Mouse (Mus musculus) forebrain, embryonic 16.5 days (tissue): Measurements from ENCODE around the gene Arpc1b. TPM values are rescaled to one million over a fixed set of nuclear protein-coding genes. Genes with fewer than 3 reads are reported as not detected.
"Not testable (repeated sequence)": the region's sequence is repeated elsewhere in the genome, so short reads cannot be mapped to it uniquely, and the experiment has no call there.

Experiments
- ATAC-seq: fragments of 200-750 bp; cut with Nextera tagmentation; 2 replicates; pipeline ENCODE4 v1.8.0; 2017; ENCODE audit warnings: mild to moderate bottlenecking, moderate library complexity
- H3K27ac ChIP-seq: fragments of 300-500 bp; sonication (generic); 2 replicates; pipeline ENCODE4 v1.5.1; 2014; ENCODE audit warnings: low read length, control low read depth
- H3K27me3 ChIP-seq: fragments of 300-500 bp; sonication (generic); replicated peaks from 2 replicates; pipeline ENCODE4 v1.6.1; 2014; ENCODE audit warnings: low read length; ENCODE audit not compliant: control insufficient read depth, insufficient read depth
- H3K36me3 ChIP-seq: fragments of 300-500 bp; sonication (generic); 2 replicates; pipeline ENCODE4 v1.6.1; 2014; ENCODE audit not compliant: control insufficient read depth, insufficient read depth
- H3K4me1 ChIP-seq: fragments of 300-500 bp; sonication (generic); replicated peaks from 2 replicates; pipeline ENCODE4 v1.6.1; 2014; ENCODE audit warnings: low read length; ENCODE audit not compliant: control insufficient read depth, insufficient read depth
- H3K4me2 ChIP-seq: fragments of 300-500 bp; sonication (generic); 2 replicates; pipeline ENCODE4 v1.6.1; 2014; ENCODE audit warnings: mild to moderate bottlenecking, low read length, control low read depth
- H3K4me3 ChIP-seq: fragments of 300-500 bp; sonication (generic); replicated peaks from 2 replicates; pipeline ENCODE4 v1.5.1; 2014; ENCODE audit warnings: mild to moderate bottlenecking, low read length, control low read depth
- H3K9ac ChIP-seq: fragments of 300-500 bp; sonication (generic); replicated peaks from 2 replicates; pipeline ENCODE4 v1.6.1; 2014; ENCODE audit warnings: low read depth, low read length, control low read depth
- H3K9me3 ChIP-seq: fragments of 300-500 bp; sonication (generic); 2 replicates; pipeline ENCODE4 v1.6.1; 2016; ENCODE audit warnings: low read length; ENCODE audit not compliant: control insufficient read depth
- WGBS: fragments of 180-500 bp; shearing (Covaris S2); extraction: QIAGEN DNeasy Blood & Tissue Kit; methylation state at CpG from one replicate; pipeline ENCODE4 v1.1.7; 2014; 5-methylcytosine and 5-hydroxymethylcytosine counted together
- polyA plus RNA-seq: library from polyadenylated mRNA; unstranded; fragments of >200 nt; fragmentation: Nextera tagmentation; extraction: Ambion mirVana; gene quantifications from 2 replicates; pipeline ENCODE4 v1.2.1, GENCODE M21; 2015

Arpc1b gene
- polyA plus RNA-seq, 1 experiment from 2014 or later: 63.7 TPM

- Histone ChIP-seq H3K4me2 (peak overlapping the region; percentile 90), H3K9me3 (no peaks in the 10 kb centered on the region), H3K36me3 (no peaks in the 10 kb centered on the region), H3K9ac (peak overlapping the region; percentile 95), H3K27ac (no peak overlapping the region), H3K4me1 (peaks cover 10% of the 10 kb centered on the region), H3K4me3 (peak overlapping the region; percentile 96), H3K27me3 (no peaks in the 10 kb centered on the region)
- WGBS: 74% methylated on average over 2 of the region's 2 CpGs
- ATAC-seq: no peak
These were observed 29.2 kb upstream of the Arpc1b start for GRCm38 (mm10) chr5:145084822-145085221.

GRCm38 (mm10) chr5:145088186-145088585 is 25.8 kb upstream of the Arpc1b start:
- Histone ChIP-seq H3K9me3 (no peaks in the 10 kb centered on the region), H3K9ac (no peak overlapping the region), H3K4me2 (no peak overlapping the region), H3K4me1 (peaks cover 10% of the 10 kb centered on the region), H3K27me3 (no peaks in the 10 kb centered on the region), H3K27ac (no peak overlapping the region), H3K4me3 (no peak overlapping the region), H3K36me3 (peaks cover 7% of the 10 kb centered on the region)
- ATAC-seq: no peak
- 96% methylated on average over 2 of the region's 2 CpGs for WGBS

GRCm38 (mm10) chr5:145089878-145090277 is 24.1 kb upstream of the Arpc1b start:
- Histone ChIP-seq H3K9ac (no peak overlapping the region), H3K27ac (no peak overlapping the region), H3K27me3 (no peaks in the 10 kb centered on the region), H3K9me3 (no peaks in the 10 kb centered on the region), H3K4me1 (peaks cover 3% of the 10 kb centered on the region), H3K36me3 (peaks cover 17% of the 10 kb centered on the region), H3K4me3 (no peak overlapping the region), H3K4me2 (no peak overlapping the region)
- WGBS: 97% methylated on average over 3 of the region's 3 CpGs
- no peak for ATAC-seq

- ATAC-seq: no peak
- Histone ChIP-seq H3K4me2 (no peak overlapping the region), H3K27me3 (no peaks in the 10 kb centered on the region), H3K27ac (no peak overlapping the region), H3K4me3 (no peak overlapping the region), H3K4me1 (no peaks in the 10 kb centered on the region), H3K9ac (no peak overlapping the region), H3K9me3 (no peaks in the 10 kb centered on the region), H3K36me3 (peaks cover 43% of the 10 kb centered on the region)
- 90% methylated on average over 4 of the region's 4 CpGs for WGBS
These were observed 17.8 kb upstream of the Arpc1b start for GRCm38 (mm10) chr5:145096195-145096594.

GRCm38 (mm10) chr5:145098340-145098821 is 15.6 kb upstream of the Arpc1b start:
- no peak overlapping the region for H3K9ac ChIP-seq
- no peaks in the 10 kb centered on the region for H3K4me1 ChIP-seq
- H3K4me2 ChIP-seq: no peak overlapping the region
- no peak overlapping the region for H3K27ac ChIP-seq
- no peak overlapping the region for H3K4me3 ChIP-seq
- ATAC-seq: no peak
- 95% methylated on average over 10 of the region's 10 CpGs for WGBS
- H3K36me3 ChIP-seq: peaks cover 46% of the 10 kb centered on the region
- H3K27me3 ChIP-seq: no peaks in the 10 kb centered on the region
- H3K9me3 ChIP-seq: no peaks in the 10 kb centered on the region

GRCm38 (mm10) chr5:145100960-145101359 is 13.1 kb upstream of the Arpc1b start:
- no peaks in the 10 kb centered on the region for H3K9me3 ChIP-seq
- H3K4me1 ChIP-seq: no peaks in the 10 kb centered on the region
- peaks cover 42% of the 10 kb centered on the region for H3K36me3 ChIP-seq
- WGBS: 97% methylated on average over 9 of the region's 9 CpGs
- H3K27me3 ChIP-seq: no peaks in the 10 kb centered on the region
- no peak overlapping the region for H3K9ac ChIP-seq
- no peak for ATAC-seq
- H3K4me3 ChIP-seq: no peak overlapping the region
- H3K27ac ChIP-seq: no peak overlapping the region
- H3K4me2 ChIP-seq: no peak overlapping the region

GRCm38 (mm10) chr5:145101451-145101850 is 12.6 kb upstream of the Arpc1b start:
- H3K9me3 ChIP-seq, H3K4me3 ChIP-seq, H3K9ac ChIP-seq, H3K27me3 ChIP-seq, H3K4me2 ChIP-seq, H3K4me1 ChIP-seq, ATAC-seq, H3K27ac ChIP-seq: not testable (repeated sequence)
- WGBS: over 99% methylated on average over 11 of the region's 11 CpGs
- H3K36me3 ChIP-seq: peaks cover 43% of the 10 kb centered on the region

- Histone ChIP-seq H3K4me3 (no peak overlapping the region), H3K4me1 (no peaks in the 10 kb centered on the region), H3K9me3 (no peaks in the 10 kb centered on the region), H3K4me2 (no peak overlapping the region), H3K27ac (no peak overlapping the region), H3K9ac (no peak overlapping the region), H3K27me3 (no peaks in the 10 kb centered on the region), H3K36me3 (peaks cover 46% of the 10 kb centered on the region)
- ATAC-seq: no peak
- 99% methylated on average over 4 of the region's 4 CpGs for WGBS
These were observed 11.3 kb upstream of the Arpc1b start for GRCm38 (mm10) chr5:145102706-145103105.

- Histone ChIP-seq H3K27me3 (no peaks in the 10 kb centered on the region), H3K36me3 (peaks cover 53% of the 10 kb centered on the region), H3K27ac (no peak overlapping the region), H3K4me3 (no peak overlapping the region), H3K4me2 (no peak overlapping the region), H3K4me1 (no peaks in the 10 kb centered on the region), H3K9ac (no peak overlapping the region), H3K9me3 (no peaks in the 10 kb centered on the region)
- WGBS: 86% methylated on average over 9 of the region's 9 CpGs
- ATAC-seq: no peak
These were observed 9.7 kb upstream of the Arpc1b start for GRCm38 (mm10) chr5:145104328-145104727.

- Histone ChIP-seq H3K4me3 (no peak overlapping the region), H3K9ac (no peak overlapping the region), H3K27me3 (no peaks in the 10 kb centered on the region), H3K36me3 (peaks cover 56% of the 10 kb centered on the region), H3K4me2 (no peak overlapping the region), H3K27ac (no peak overlapping the region), H3K4me1 (no peaks in the 10 kb centered on the region), H3K9me3 (no peaks in the 10 kb centered on the region)
- WGBS: 91% methylated on average over 9 of the region's 9 CpGs
- ATAC-seq: no peak
These were observed 8.2 kb upstream of the Arpc1b start for GRCm38 (mm10) chr5:145105694-145106275.
